Mouse (Mus musculus) limb, embryonic 14.5 days (tissue): Measurements from ENCODE around the gene Ttbk2. TPM values are rescaled to one million over a fixed set of nuclear protein-coding genes. Genes with fewer than 3 reads are reported as not detected.

Source experiments
- ATAC-seq: fragments of 200-750 bp; cut with Nextera tagmentation; 2 replicates; pipeline ENCODE4 v1.8.0; 2017; ENCODE audit warnings: low read depth, moderate number of reproducible peaks, moderate TSS enrichment; ENCODE audit not compliant: low FRiP score
- DNase-seq: peaks from one replicate; pipeline ENCODE4 v3.0.0-alpha.2; 2015; ENCODE audit warnings: low spot score
- H3K27ac ChIP-seq: fragments of 300-500 bp; sonication (generic); replicated peaks from 2 replicates; pipeline ENCODE4 v1.5.1; 2014; ENCODE audit warnings: low read depth, mild to moderate bottlenecking, low read length, moderate library complexity, mixed read lengths
- H3K27me3 ChIP-seq: fragments of 300-500 bp; sonication (generic); 2 replicates; pipeline ENCODE4 v1.6.1; 2014; ENCODE audit warnings: low read length, mixed read lengths; ENCODE audit not compliant: control insufficient read depth, insufficient read depth
- H3K36me3 ChIP-seq: fragments of 300-500 bp; sonication (generic); 2 replicates; pipeline ENCODE4 v1.6.1; 2014; ENCODE audit warnings: mild to moderate bottlenecking, low read length, moderate library complexity, mixed read lengths; ENCODE audit not compliant: control insufficient read depth, insufficient read depth
- H3K4me1 ChIP-seq: fragments of 300-500 bp; sonication (generic); 2 replicates; pipeline ENCODE4 v1.6.1; 2014; ENCODE audit warnings: antibody characterized with exemption, low read length, mixed read lengths; ENCODE audit not compliant: control insufficient read depth, insufficient read depth
- H3K4me2 ChIP-seq: fragments of 300-500 bp; sonication (generic); replicated peaks from 2 replicates; pipeline ENCODE4 v1.6.1; 2014; ENCODE audit warnings: low read depth, mild to moderate bottlenecking, low read length, moderate library complexity; ENCODE audit not compliant: severe bottlenecking
- H3K4me3 ChIP-seq: fragments of 300-500 bp; sonication (generic); replicated peaks from 2 replicates; pipeline ENCODE4 v1.5.1; 2014; ENCODE audit warnings: low read length
- H3K9ac ChIP-seq: fragments of 300-500 bp; sonication (generic); 2 replicates; pipeline ENCODE4 v1.6.1; 2014; ENCODE audit warnings: mild to moderate bottlenecking, low read depth, low read length, moderate library complexity; ENCODE audit not compliant: severe bottlenecking
- H3K9me3 ChIP-seq: fragments of 300-500 bp; sonication (generic); 2 replicates; pipeline ENCODE4 v1.6.1; 2016; ENCODE audit warnings: low read length; ENCODE audit not compliant: control insufficient read depth
- POLR2A ChIP-seq: fragments of 200-500 bp; IDR thresholded peaks from 2 replicates; pipeline ENCODE4 v1.8.0; 2012; ENCODE audit warnings: inconsistent platforms, mild to moderate bottlenecking, moderate library complexity, borderline replicate concordance; ENCODE audit not compliant: insufficient read depth, insufficient read length; ENCODE audit errors: extremely low read depth
- WGBS: fragments of 180-500 bp; shearing (Covaris S2); extraction: QIAGEN DNeasy Blood & Tissue Kit; methylation state at CpG from one replicate; pipeline ENCODE4 v1.1.7; 2014; 5-methylcytosine and 5-hydroxymethylcytosine counted together
- polyA plus RNA-seq, 2 experiments: library from polyadenylated mRNA; depleted of rRNA in 1 of 2; stranded (reverse) in 1 of 2; unstranded in 1 of 2; fragments of >200 nt; fragmentation: Nextera tagmentation in 1 of 2; extraction: Ambion mirVana in 1 of 2; gene quantifications; 2 replicates each; pipeline versions ENCODE4 v1.2.1 to v1.2.3; 2012 to 2014

Ttbk2 gene
- polyA plus RNA-seq, 2 experiments: 5.5 to 6.7 TPM

- no peaks in the 10 kb centered on the region for H3K9me3 ChIP-seq
- no peaks in the 10 kb centered on the region for H3K27me3 ChIP-seq
- no peak overlapping the region for H3K4me3 ChIP-seq
- no peak overlapping the region for H3K9ac ChIP-seq
- no peak for DNase-seq
- no peak overlapping the region for H3K27ac ChIP-seq
- no peaks in the 10 kb centered on the region for H3K4me1 ChIP-seq
- peaks cover 61% of the 10 kb centered on the region for H3K36me3 ChIP-seq
- WGBS: 92% methylated on average over 3 of the region's 3 CpGs
- no peak overlapping the region for H3K4me2 ChIP-seq
- TF ChIP-seq POLR2A: no peak
- ATAC-seq: no peak
These were observed 137.0 kb downstream of the Ttbk2 start for GRCm38 (mm10) chr2:120713441-120713840.

- H3K9me3 ChIP-seq: no peaks in the 10 kb centered on the region
- H3K4me1 ChIP-seq: no peaks in the 10 kb centered on the region
- 86% methylated on average over 3 of the region's 3 CpGs for WGBS
- peaks cover 39% of the 10 kb centered on the region for H3K36me3 ChIP-seq
- H3K27ac ChIP-seq: no peak overlapping the region
- no peak for ATAC-seq
- no peak overlapping the region for H3K4me3 ChIP-seq
- DNase-seq: no peak
- TF ChIP-seq POLR2A: no peak
- no peaks in the 10 kb centered on the region for H3K27me3 ChIP-seq
- H3K4me2 ChIP-seq: no peak overlapping the region
- no peak overlapping the region for H3K9ac ChIP-seq
These were observed 139.5 kb downstream of the Ttbk2 start for GRCm38 (mm10) chr2:120710948-120711347.

GRCm38 (mm10) chr2:120710154-120710553 lies 140.2 kb downstream of the Ttbk2 start:
- no peak overlapping the region for H3K4me2 ChIP-seq
- ATAC-seq: no peak
- no peak overlapping the region for H3K9ac ChIP-seq
- H3K36me3 ChIP-seq: peaks cover 35% of the 10 kb centered on the region
- H3K4me3 ChIP-seq: no peak overlapping the region
- 87% methylated on average over 3 of the region's 3 CpGs for WGBS
- H3K4me1 ChIP-seq: no peaks in the 10 kb centered on the region
- no peak for DNase-seq
- TF ChIP-seq POLR2A: no peak
- H3K27me3 ChIP-seq: no peaks in the 10 kb centered on the region
- H3K9me3 ChIP-seq: no peaks in the 10 kb centered on the region
- no peak overlapping the region for H3K27ac ChIP-seq

- TF ChIP-seq POLR2A: no peak
- DNase-seq: no peak
- Histone ChIP-seq H3K4me3 (no peak overlapping the region), H3K4me2 (no peak overlapping the region), H3K9me3 (no peaks in the 10 kb centered on the region), H3K9ac (no peak overlapping the region), H3K4me1 (no peaks in the 10 kb centered on the region), H3K36me3 (peaks cover 11% of the 10 kb centered on the region), H3K27ac (no peak overlapping the region), H3K27me3 (no peaks in the 10 kb centered on the region)
- no peak for ATAC-seq
These were observed 143.4 kb downstream of the Ttbk2 start for GRCm38 (mm10) chr2:120707041-120707440.

- Histone ChIP-seq H3K36me3 (peaks cover 21% of the 10 kb centered on the region; the same call in 1 of the 2 replicates), H3K27ac (no peak overlapping the region), H3K27me3 (no peaks in the 10 kb centered on the region), H3K9me3 (no peaks in the 10 kb centered on the region), H3K4me2 (no peak overlapping the region), H3K9ac (no peak overlapping the region), H3K4me3 (no peak overlapping the region), H3K4me1 (no peaks in the 10 kb centered on the region)
- WGBS: 75% methylated on average over 5 of the region's 5 CpGs
- ATAC-seq: no peak
- no peak for DNase-seq
- TF ChIP-seq POLR2A: no peak
These were observed 147.7 kb downstream of the Ttbk2 start for GRCm38 (mm10) chr2:120702675-120703074.

GRCm38 (mm10) chr2:120700379-120700885 lies 150.0 kb downstream of the Ttbk2 start:
- WGBS: 78% methylated on average over 3 of the region's 3 CpGs
- no peak overlapping the region for H3K4me2 ChIP-seq
- H3K9me3 ChIP-seq: no peaks in the 10 kb centered on the region
- no peaks in the 10 kb centered on the region for H3K4me1 ChIP-seq
- H3K27ac ChIP-seq: no peak overlapping the region
- DNase-seq (no peak), ATAC-seq (no peak)
- no peak overlapping the region for H3K9ac ChIP-seq
- peaks cover 38% of the 10 kb centered on the region for H3K36me3 ChIP-seq
- TF ChIP-seq POLR2A: no peak
- H3K27me3 ChIP-seq: no peaks in the 10 kb centered on the region
- no peak overlapping the region for H3K4me3 ChIP-seq
